In the genomic region with DNA sequence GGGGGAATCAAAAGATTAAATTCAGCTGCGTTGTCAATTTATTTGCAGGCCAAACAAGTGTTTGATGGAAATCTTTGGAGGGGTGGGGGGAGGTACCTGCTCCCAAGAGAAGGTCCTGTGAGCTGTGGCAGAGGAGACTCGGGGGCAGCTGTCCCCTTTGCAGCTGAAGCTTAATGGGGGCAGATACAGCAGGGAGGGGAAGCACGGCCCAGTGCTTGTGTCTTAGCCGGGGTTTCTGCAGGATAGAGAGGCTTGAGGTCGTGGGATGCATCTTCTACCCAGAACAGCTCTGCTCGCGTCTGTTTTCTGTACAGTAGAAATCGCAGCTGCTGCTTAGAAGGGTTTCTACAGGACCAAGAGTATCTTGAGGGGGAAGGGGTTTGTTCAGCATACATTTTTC, we compare ENCODE assay signal across 32 mouse cellular contexts. TPM values are rescaled to one million over a fixed set of nuclear protein-coding genes. Genes with fewer than 3 reads are reported as not detected.
"Had no signal": no experiment of that assay in that cellular context is flagged by ENCODE, and none has a peak within 500 bp of the region (broad histone marks: within the 10 kb centered on the region; RNA-seq: fewer than 3 reads in every experiment).

No protein-coding gene starts in this region.

- H3K4me3 ChIP-seq: limb, embryonic 10.5 days; limb, embryonic 12.5 days; limb, embryonic 13.5 days; limb, embryonic 15.5 days; liver, embryonic 12.5 days; liver, embryonic 13.5 days; liver, embryonic 15.5 days; lung, embryonic 15.5 days; megakaryocyte, embryonic 14.5 days; midbrain, embryonic 12.5 days; midbrain, embryonic 13.5 days; midbrain, embryonic 15.5 days; myocyte; neural tube, embryonic 12.5 days had no signal

- H3K4me1 ChIP-seq: limb, embryonic 12.5 days; limb, embryonic 13.5 days; limb, embryonic 15.5 days; liver, embryonic 12.5 days; liver, embryonic 13.5 days; liver, embryonic 15.5 days; lung, embryonic 15.5 days; megakaryocyte, embryonic 14.5 days; neural tube, embryonic 12.5 days had no signal

- H3K9ac ChIP-seq: limb, embryonic 12.5 days; limb, embryonic 13.5 days; limb, embryonic 15.5 days; liver, embryonic 12.5 days; liver, embryonic 13.5 days; liver, embryonic 14.5 days; liver, embryonic 15.5 days; liver, postnatal 0 days; lung, embryonic 14.5 days; lung, embryonic 15.5 days; midbrain, embryonic 12.5 days; midbrain, embryonic 13.5 days; midbrain, embryonic 15.5 days; neural tube, embryonic 12.5 days had no signal

- H3K36me3 ChIP-seq: limb, embryonic 10.5 days; limb, embryonic 12.5 days; limb, embryonic 13.5 days; limb, embryonic 15.5 days; liver, embryonic 12.5 days; liver, embryonic 13.5 days; liver, embryonic 15.5 days; lung, embryonic 15.5 days; midbrain, embryonic 12.5 days; midbrain, embryonic 13.5 days; midbrain, embryonic 15.5 days; neural tube, embryonic 12.5 days had no signal

- H3K9me3 ChIP-seq: limb, embryonic 10.5 days; limb, embryonic 12.5 days; limb, embryonic 13.5 days; limb, embryonic 15.5 days; liver, embryonic 12.5 days; liver, embryonic 13.5 days; liver, embryonic 15.5 days; lung, embryonic 15.5 days; midbrain, embryonic 12.5 days; midbrain, embryonic 13.5 days; midbrain, embryonic 15.5 days; neural tube, embryonic 12.5 days had no signal

- H3K27ac ChIP-seq: limb, embryonic 10.5 days; limb, embryonic 12.5 days; limb, embryonic 13.5 days; limb, embryonic 15.5 days; liver, embryonic 12.5 days; liver, embryonic 13.5 days; liver, embryonic 14.5 days; liver, embryonic 15.5 days; lung, embryonic 15.5 days; macrophage; midbrain, embryonic 12.5 days; midbrain, embryonic 13.5 days; midbrain, embryonic 15.5 days; neural tube, embryonic 12.5 days had no signal

- H3K27me3 ChIP-seq: limb, embryonic 13.5 days; limb, embryonic 15.5 days; liver, embryonic 12.5 days; liver, embryonic 13.5 days; liver, embryonic 15.5 days; lung, embryonic 15.5 days; megakaryocyte, embryonic 14.5 days; midbrain, embryonic 13.5 days; midbrain, embryonic 15.5 days; neural tube, embryonic 12.5 days had no signal

- DNase-seq: left cerebral cortex, postnatal 4 days; liver; liver, embryonic 13.5 days; liver, postnatal 0 days; lung, adult 18-20 months; lung, adult 2 months; lung, embryonic 14.5 days; lung, postnatal 10 days; lung, postnatal 14 days; lung, postnatal 36 days; lung, postnatal 4 days; midbrain, embryonic 14.5 days had no signal

- H3K4me2 ChIP-seq: limb, embryonic 12.5 days; limb, embryonic 13.5 days; limb, embryonic 15.5 days; liver, embryonic 11.5 days; liver, embryonic 12.5 days; liver, embryonic 13.5 days; liver, embryonic 15.5 days; lung, embryonic 14.5 days; lung, embryonic 15.5 days; midbrain, embryonic 11.5 days; midbrain, embryonic 12.5 days; midbrain, embryonic 13.5 days; midbrain, embryonic 15.5 days; neural tube, embryonic 12.5 days had no signal

- ATAC-seq: liver, embryonic 12.5 days; liver, postnatal 0 days; lung, postnatal 0 days; midbrain, embryonic 13.5 days; midbrain, embryonic 15.5 days; midbrain, embryonic 16.5 days had no signal

RNA-seq across cellular contexts. Expression of gene Gm12689, which starts 37.9 kb away (rescaled TPM):
- polyA plus RNA-seq: liver, embryonic 11.5 days; lung, embryonic 15.5 days; neural tube, embryonic 11.5 days had no signal
